Mouse (Mus musculus) lung, postnatal 0 days (tissue): Measurements from ENCODE around the gene Gm10330.
"Not testable (repeated sequence)": the region's sequence is repeated elsewhere in the genome, so short reads cannot be mapped to it uniquely, and the experiment has no call there.

Experiments
- CTCF ChIP-seq: IDR thresholded peaks from 2 replicates; pipeline ENCODE4 v1.5.1; 2016; ENCODE audit warnings: antibody characterized with exemption, mild to moderate bottlenecking
- EP300 ChIP-seq: IDR thresholded peaks from 2 replicates; pipeline ENCODE4 v1.6.1; 2016; ENCODE audit warnings: antibody characterized with exemption, mild to moderate bottlenecking, control low read depth

- not testable (repeated sequence) for TF ChIP-seq CTCF, EP300
These were observed at the start of gene Gm10330 for GRCm38 (mm10) chr12:23780165-23780564.
